Mouse (Mus musculus) embryonic facial prominence, embryonic 14.5 days (tissue): Measurements from ENCODE around the gene Zfp300. TPM values are rescaled to one million over a fixed set of nuclear protein-coding genes. Genes with fewer than 3 reads are reported as not detected.

Experiments
- polyA plus RNA-seq: library from polyadenylated mRNA; unstranded; fragments of >200 nt; fragmentation: Nextera tagmentation; extraction: Ambion mirVana; gene quantifications from 2 replicates; pipeline ENCODE4 v1.2.1, GENCODE M21; 2014

The Zfp300 gene
- polyA plus RNA-seq, 1 experiment from 2014 or later, result 2.5 TPM

Other genes starting within 250 kb of the Zfp300 start
- gene Timp1, start 219.4 kb downstream of the Zfp300 start, polyA plus RNA-seq, result 60.4 and 62.8 TPM in 2 replicates
- gene Syn1, start 168.5 kb downstream of the Zfp300 start, polyA plus RNA-seq, result 4.5 and 5.2 TPM in 2 replicates
- gene Cfp, start 158.0 kb downstream of the Zfp300 start, polyA plus RNA-seq, result 7.5 TPM in 2 replicates
- 6.5 and 7.8 TPM in 2 replicates for gene Elk1, start 138.9 kb downstream of the Zfp300 start, polyA plus RNA-seq
- gene Uxt, start 127.5 kb downstream of the Zfp300 start, polyA plus RNA-seq, result 45.9 and 47.6 TPM in 2 replicates
- 5.7 TPM in 2 replicates for gene Zfp182, start 27.2 kb downstream of the Zfp300 start, polyA plus RNA-seq
- not detected in 2 replicates for gene Spaca5, start 21.1 kb downstream of the Zfp300 start, polyA plus RNA-seq
- not detected in 2 replicates for gene Ssxa1, start 26.3 kb upstream of the Zfp300 start, polyA plus RNA-seq
- not detected in 2 replicates for gene Gm21876, start 86.1 kb upstream of the Zfp300 start, polyA plus RNA-seq